Mouse (Mus musculus): ENCODE results near the gene Zfp423. TPM values are rescaled to one million over a fixed set of nuclear protein-coding genes. Genes with fewer than 3 reads are reported as not detected.

Zfp423 gene
- polyA plus RNA-seq, 1 experiment from 2014 or later, result 63.0 TPM

DNA sequence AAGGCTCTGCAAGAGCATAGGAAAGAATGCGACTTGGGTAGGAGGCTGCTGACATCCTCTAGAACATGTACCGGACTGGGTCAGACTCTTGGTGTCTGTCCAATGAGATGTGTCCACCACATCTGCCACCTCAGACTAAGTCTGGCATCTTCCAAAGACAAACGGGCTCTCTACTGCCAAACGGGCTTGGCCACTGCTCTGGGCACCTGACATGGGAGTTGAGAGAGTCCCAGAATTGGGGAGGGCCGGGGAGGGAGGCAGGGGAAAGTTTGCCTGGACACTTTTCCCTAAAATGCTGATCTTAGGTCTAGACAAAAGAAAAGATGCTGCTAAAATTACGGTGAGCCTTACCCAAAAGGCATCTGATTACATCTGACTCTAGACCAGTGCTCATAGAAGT lies 36.5 kb downstream of the Zfp423 start:
- DNase-seq, result no peak
- no peak for ATAC-seq (ENCODE audit: low FRiP score, low TSS enrichment)
- WGBS, result 92% methylated on average over 6 of the region's 6 CpGs

DNA sequence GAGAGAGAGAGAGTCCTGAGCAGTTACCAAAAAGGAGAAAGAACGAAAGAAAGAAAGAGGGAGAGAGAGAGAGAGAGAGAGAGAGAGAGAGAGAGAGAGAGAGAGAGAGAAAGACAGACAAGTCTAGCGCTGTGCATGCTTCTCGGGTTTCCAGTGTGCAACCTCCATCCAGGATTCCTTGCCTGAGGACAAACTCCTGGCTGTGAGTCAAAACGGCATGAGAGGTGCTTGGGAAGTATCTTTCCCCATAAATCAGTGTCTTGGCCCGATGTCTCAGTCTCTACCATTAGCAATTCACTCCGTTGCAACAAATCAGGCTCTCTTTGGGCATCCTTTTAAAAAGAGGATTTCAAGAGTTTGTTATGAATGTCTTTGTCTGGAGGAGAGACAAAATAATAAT lies 36.9 kb downstream of the Zfp423 start:
- Histone ChIP-seq H3K4me1 (ENCODE audit: control insufficient read depth, insufficient read depth, low read length) (peaks cover 19% of the 10 kb centered on the region), H3K36me3 (ENCODE audit: control insufficient read depth, insufficient read depth, low read length) (no peaks in the 10 kb centered on the region), H3K27me3 (ENCODE audit: control insufficient read depth, insufficient read depth, low read length) (no peaks in the 10 kb centered on the region), H3K4me2 (ENCODE audit: low read length) (no peak overlapping the region), H3K9ac (replicated peaks; ENCODE audit: low read length) (no peak overlapping the region), H3K27ac (replicated peaks; ENCODE audit: low read depth, low read length) (no peak overlapping the region), H3K9me3 (ENCODE audit: control insufficient read depth, low read length) (no peaks in the 10 kb centered on the region), H3K4me3 (replicated peaks; ENCODE audit: low read depth, low read length) (no peak overlapping the region)
- ATAC-seq (ENCODE audit: low FRiP score, low TSS enrichment) (no peak), DNase-seq (no peak)
- WGBS, result 85% methylated on average over 6 of the region's 6 CpGs

More for the DNA sequence above, 36.5 kb downstream of the Zfp423 start:
- H3K9me3 ChIP-seq (ENCODE audit: control insufficient read depth, low read length), result no peaks in the 10 kb centered on the region
- H3K4me1 ChIP-seq (ENCODE audit: control insufficient read depth, insufficient read depth, low read length), result peaks cover 14% of the 10 kb centered on the region
- H3K27me3 ChIP-seq (ENCODE audit: control insufficient read depth, insufficient read depth, low read length), result no peaks in the 10 kb centered on the region
- H3K27ac ChIP-seq (replicated peaks; ENCODE audit: low read depth, low read length), result no peak overlapping the region
- no peaks in the 10 kb centered on the region for H3K36me3 ChIP-seq (ENCODE audit: control insufficient read depth, insufficient read depth, low read length)
- no peak overlapping the region for H3K4me3 ChIP-seq (replicated peaks; ENCODE audit: low read depth, low read length)
- no peak overlapping the region for H3K9ac ChIP-seq (replicated peaks; ENCODE audit: low read length)
- H3K4me2 ChIP-seq (ENCODE audit: low read length), result no peak overlapping the region

DNA sequence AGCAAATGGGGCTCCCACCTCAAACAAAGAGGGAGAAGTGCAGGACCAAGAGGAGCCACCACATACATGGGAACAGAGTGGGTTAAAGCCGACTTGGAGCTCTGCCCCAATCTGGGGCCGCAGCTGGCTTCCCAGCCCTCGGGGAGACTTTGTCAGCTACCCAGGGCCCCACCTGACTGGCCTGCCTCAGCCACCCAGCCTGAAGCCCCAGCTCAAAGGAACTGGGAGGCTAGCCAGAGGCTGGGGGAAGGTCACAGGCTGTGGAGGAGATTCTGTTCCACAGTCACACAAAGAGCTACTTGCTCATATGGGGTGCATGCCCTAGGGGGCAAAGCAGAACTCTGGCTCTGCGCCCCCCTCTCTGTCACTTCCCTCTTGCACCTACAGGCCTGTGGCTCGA lies 41.4 kb downstream of the Zfp423 start:
- H3K27me3 ChIP-seq (ENCODE audit: control insufficient read depth, insufficient read depth, low read length), result no peaks in the 10 kb centered on the region
- H3K36me3 ChIP-seq (ENCODE audit: control insufficient read depth, insufficient read depth, low read length), result no peaks in the 10 kb centered on the region
- 51% methylated on average over 5 of the region's 5 CpGs for WGBS
- no peak overlapping the region for H3K9ac ChIP-seq (replicated peaks; ENCODE audit: low read length)
- peak; percentile 42 for DNase-seq
- no peak overlapping the region for H3K4me2 ChIP-seq (ENCODE audit: low read length)
- ATAC-seq (ENCODE audit: low FRiP score, low TSS enrichment), result no peak
- peaks cover 15% of the 10 kb centered on the region for H3K4me1 ChIP-seq (ENCODE audit: control insufficient read depth, insufficient read depth, low read length)
- H3K4me3 ChIP-seq (replicated peaks; ENCODE audit: low read depth, low read length), result no peak overlapping the region
- H3K9me3 ChIP-seq (ENCODE audit: control insufficient read depth, low read length), result no peaks in the 10 kb centered on the region
- peak overlapping the region; percentile 39; the same call in 1 of the 2 replicates for H3K27ac ChIP-seq (replicated peaks; ENCODE audit: low read depth, low read length)

- Histone ChIP-seq H3K27ac (replicated peaks; ENCODE audit: low read depth, low read length) (no peak overlapping the region), H3K4me2 (ENCODE audit: low read length) (no peak overlapping the region), H3K4me3 (replicated peaks; ENCODE audit: low read depth, low read length) (no peak overlapping the region), H3K4me1 (ENCODE audit: control insufficient read depth, insufficient read depth, low read length) (peaks cover 15% of the 10 kb centered on the region), H3K9ac (replicated peaks; ENCODE audit: low read length) (no peak overlapping the region), H3K36me3 (ENCODE audit: control insufficient read depth, insufficient read depth, low read length) (no peaks in the 10 kb centered on the region), H3K27me3 (ENCODE audit: control insufficient read depth, insufficient read depth, low read length) (no peaks in the 10 kb centered on the region), H3K9me3 (ENCODE audit: control insufficient read depth, low read length) (no peaks in the 10 kb centered on the region)
- 77% methylated on average over 9 of the region's 9 CpGs for WGBS
- no peak for ATAC-seq (ENCODE audit: low FRiP score, low TSS enrichment)
- DNase-seq, result no peak
These were observed 43.6 kb downstream of the Zfp423 start for GRCm38 (mm10) chr8:87915763-87916162.

GRCm38 (mm10) chr8:87914247-87914967 lies 45.0 kb downstream of the Zfp423 start:
- Histone ChIP-seq H3K4me2 (ENCODE audit: low read length) (no peak overlapping the region), H3K4me1 (ENCODE audit: control insufficient read depth, insufficient read depth, low read length) (peaks cover 15% of the 10 kb centered on the region), H3K36me3 (ENCODE audit: control insufficient read depth, insufficient read depth, low read length) (no peaks in the 10 kb centered on the region), H3K4me3 (replicated peaks; ENCODE audit: low read depth, low read length) (no peak overlapping the region), H3K27ac (replicated peaks; ENCODE audit: low read depth, low read length) (no peak overlapping the region), H3K9ac (replicated peaks; ENCODE audit: low read length) (no peak overlapping the region), H3K27me3 (ENCODE audit: control insufficient read depth, insufficient read depth, low read length) (no peaks in the 10 kb centered on the region), H3K9me3 (ENCODE audit: control insufficient read depth, low read length) (no peaks in the 10 kb centered on the region)
- DNase-seq (no peak), ATAC-seq (ENCODE audit: low FRiP score, low TSS enrichment) (no peak)
- 74% methylated on average over 6 of the region's 6 CpGs for WGBS

- WGBS, result 84% methylated on average over 2 of the region's 2 CpGs
- Histone ChIP-seq H3K36me3 (ENCODE audit: control insufficient read depth, insufficient read depth, low read length) (0 out of 2 replicates have a peak, but pooled peaks cover 3% of the 10 kb centered on the region), H3K27ac (replicated peaks; ENCODE audit: low read depth, low read length) (no peak overlapping the region), H3K9ac (replicated peaks; ENCODE audit: low read length) (no peak overlapping the region), H3K9me3 (ENCODE audit: control insufficient read depth, low read length) (no peaks in the 10 kb centered on the region), H3K27me3 (ENCODE audit: control insufficient read depth, insufficient read depth, low read length) (no peaks in the 10 kb centered on the region), H3K4me2 (ENCODE audit: low read length) (no peak overlapping the region), H3K4me1 (ENCODE audit: control insufficient read depth, insufficient read depth, low read length) (0 out of 2 replicates have a peak, but pooled peaks cover 4% of the 10 kb centered on the region), H3K4me3 (replicated peaks; ENCODE audit: low read depth, low read length) (no peak overlapping the region)
- DNase-seq (no peak), ATAC-seq (ENCODE audit: low FRiP score, low TSS enrichment) (no peak)
These were observed 50.5 kb downstream of the Zfp423 start for GRCm38 (mm10) chr8:87908940-87909339.

GRCm38 (mm10) chr8:87905404-87905803 lies 54.0 kb downstream of the Zfp423 start:
- Histone ChIP-seq H3K4me3 (replicated peaks; ENCODE audit: low read depth, low read length) (no peak overlapping the region), H3K36me3 (ENCODE audit: control insufficient read depth, insufficient read depth, low read length) (0 out of 2 replicates have a peak, but pooled peaks cover 3% of the 10 kb centered on the region), H3K4me2 (ENCODE audit: low read length) (no peak overlapping the region), H3K4me1 (ENCODE audit: control insufficient read depth, insufficient read depth, low read length) (0 out of 2 replicates have a peak, but pooled peaks cover 4% of the 10 kb centered on the region), H3K27me3 (ENCODE audit: control insufficient read depth, insufficient read depth, low read length) (no peaks in the 10 kb centered on the region), H3K27ac (replicated peaks; ENCODE audit: low read depth, low read length) (no peak overlapping the region), H3K9me3 (ENCODE audit: control insufficient read depth, low read length) (no peaks in the 10 kb centered on the region), H3K9ac (replicated peaks; ENCODE audit: low read length) (no peak overlapping the region)
- WGBS, result 94% methylated on average over 5 of the region's 5 CpGs
- DNase-seq (no peak), ATAC-seq (ENCODE audit: low FRiP score, low TSS enrichment) (no peak)

DNA sequence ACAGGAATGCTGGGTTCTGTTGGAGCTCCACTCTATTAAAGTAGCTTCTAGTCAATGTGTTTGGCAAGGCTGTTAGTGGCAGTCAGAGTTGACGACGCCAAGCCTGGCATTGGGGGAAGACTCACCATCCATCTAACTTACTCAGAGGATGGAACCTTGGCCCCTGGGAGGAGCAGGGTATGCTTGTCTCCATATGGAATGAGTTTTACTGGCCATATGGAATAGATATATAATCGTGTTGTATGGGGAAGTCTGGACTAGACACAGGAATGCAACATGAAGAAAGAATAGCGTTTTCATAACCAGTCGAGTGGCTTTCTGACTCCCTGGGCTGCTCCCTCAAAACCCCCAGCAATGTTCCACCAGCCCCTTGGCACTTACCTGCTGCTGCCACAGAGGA lies 55.3 kb downstream of the Zfp423 start:
- Histone ChIP-seq H3K27me3 (ENCODE audit: control insufficient read depth, insufficient read depth, low read length) (no peaks in the 10 kb centered on the region), H3K9ac (replicated peaks; ENCODE audit: low read length) (no peak overlapping the region), H3K9me3 (ENCODE audit: control insufficient read depth, low read length) (no peaks in the 10 kb centered on the region), H3K4me2 (ENCODE audit: low read length) (no peak overlapping the region), H3K4me3 (replicated peaks; ENCODE audit: low read depth, low read length) (no peak overlapping the region), H3K4me1 (ENCODE audit: control insufficient read depth, insufficient read depth, low read length) (0 out of 2 replicates have a peak, but pooled peaks cover 4% of the 10 kb centered on the region), H3K36me3 (ENCODE audit: control insufficient read depth, insufficient read depth, low read length) (0 out of 2 replicates have a peak, but pooled peaks cover 3% of the 10 kb centered on the region), H3K27ac (replicated peaks; ENCODE audit: low read depth, low read length) (no peak overlapping the region)
- DNase-seq (no peak), ATAC-seq (ENCODE audit: low FRiP score, low TSS enrichment) (no peak)
- 93% methylated on average over 5 of the region's 5 CpGs for WGBS

Measured in midbrain, embryonic 14.5 days (tissue).